Mouse (Mus musculus) cerebellum, adult (tissue): Measurements from ENCODE around the gene Cdc25b.
A peak's percentile ranks its signal among the peaks of the same experiment; 100 is the strongest.

Experiments used
- ATAC-seq: cut with Nextera tagmentation; 2 replicates; pipeline ENCODE4 v1.9.2; 2017; ENCODE audit warnings: mild to moderate bottlenecking, moderate library complexity, mixed read lengths; ENCODE audit not compliant: insufficient number of reproducible peaks, low FRiP score, low TSS enrichment

Gene Cdc25b

GRCm38 (mm10) chr2:131159938-131160581, 26.7 kb upstream of the Cdc25b start, which contains the start of gene 1700037H04Rik:
1700037H04Rik (minus strand) TSS chr2:131160081.
- peak; percentile 98 for ATAC-seq

- no peak for ATAC-seq
Observed at GRCm38 (mm10) chr2:131160671-131161111, 26.1 kb upstream of the Cdc25b start.

DNA sequence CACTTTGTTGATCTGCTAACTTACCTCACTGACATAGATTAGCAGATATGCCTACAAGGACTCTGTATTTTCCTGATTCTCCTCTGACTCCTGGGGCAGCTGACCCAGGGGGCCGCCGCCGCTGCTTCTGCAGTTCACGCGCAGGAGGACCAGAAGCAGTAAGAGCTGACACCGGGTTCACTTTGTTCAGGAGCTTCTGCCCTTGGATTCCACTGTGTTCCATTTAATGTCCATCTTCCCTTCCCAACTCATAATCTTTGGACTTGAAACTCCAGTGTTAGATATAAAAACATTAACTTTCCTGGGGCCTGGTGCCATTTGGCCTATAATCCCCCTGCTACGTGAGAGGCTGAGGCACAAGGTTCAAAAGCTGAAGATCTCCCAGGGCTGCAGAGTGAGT, 22.8 kb upstream of the Cdc25b start:
- no peak for ATAC-seq

- no peak for ATAC-seq
Observed at GRCm38 (mm10) chr2:131166172-131166571, 20.6 kb upstream of the Cdc25b start.

GRCm38 (mm10) chr2:131167984-131168383, 18.8 kb upstream of the Cdc25b start:
- ATAC-seq = no peak

DNA sequence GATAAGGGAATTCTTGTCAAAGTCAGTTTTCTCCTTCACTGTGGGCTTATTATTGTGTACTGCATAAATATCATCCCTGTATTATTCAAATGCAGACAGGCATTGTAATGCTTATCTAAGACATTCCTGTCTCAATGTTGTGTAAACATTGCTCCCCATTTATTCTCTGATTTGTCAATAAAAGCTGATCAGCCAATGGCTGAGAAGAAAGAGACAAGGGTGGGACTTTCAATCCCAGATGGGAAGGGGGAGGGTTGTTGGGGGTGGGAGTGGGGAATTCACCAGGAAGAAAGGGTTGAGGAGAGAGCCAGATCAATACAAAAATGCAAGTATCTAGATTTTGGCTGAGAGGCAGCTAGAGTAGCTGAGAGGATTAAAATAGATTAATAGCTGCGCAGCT, 17.8 kb upstream of the Cdc25b start:
- ATAC-seq = no peak

DNA sequence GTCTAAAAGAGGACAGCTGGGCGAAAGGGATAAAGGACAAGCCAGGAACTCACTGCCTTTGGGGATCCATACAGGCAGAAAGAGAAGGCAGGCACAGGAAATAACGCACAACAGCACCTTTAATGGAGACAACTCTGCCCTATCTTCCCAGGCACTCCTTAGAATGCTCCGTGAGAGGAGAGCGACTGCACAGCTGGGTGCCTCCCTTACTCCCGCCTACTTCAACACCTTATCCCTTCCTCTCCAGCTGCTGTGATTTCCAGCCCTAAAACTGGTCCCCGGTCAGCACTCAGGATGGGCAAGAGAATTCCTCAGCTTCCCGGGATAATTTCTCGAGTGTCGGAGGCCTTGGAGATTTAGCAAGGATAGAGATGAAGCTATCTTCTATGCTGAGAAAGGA, 15.8 kb upstream of the Cdc25b start:
- ATAC-seq = no peak

GRCm38 (mm10) chr2:131171401-131172104, 15.2 kb upstream of the Cdc25b start:
- no peak for ATAC-seq

DNA sequence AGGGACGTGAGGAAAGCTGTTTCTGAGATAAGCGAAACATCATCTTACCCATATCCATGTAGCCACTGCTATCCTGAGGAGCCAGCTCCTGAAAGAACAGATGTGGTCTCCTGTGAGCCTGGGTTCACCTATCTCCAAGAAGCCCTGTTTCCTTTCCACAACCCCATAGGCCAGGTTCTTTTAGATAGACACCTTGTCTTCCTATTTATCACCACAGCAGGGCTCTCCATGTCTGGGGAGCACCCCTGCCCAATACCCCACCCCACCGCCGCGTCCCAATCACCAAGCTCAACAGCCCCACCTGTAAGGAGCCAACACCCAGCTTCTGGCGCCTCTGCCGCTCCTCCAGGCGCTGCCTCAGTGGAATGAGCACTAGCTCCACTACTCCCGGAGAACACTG, 14.4 kb upstream of the Cdc25b start:
- no peak for ATAC-seq

DNA sequence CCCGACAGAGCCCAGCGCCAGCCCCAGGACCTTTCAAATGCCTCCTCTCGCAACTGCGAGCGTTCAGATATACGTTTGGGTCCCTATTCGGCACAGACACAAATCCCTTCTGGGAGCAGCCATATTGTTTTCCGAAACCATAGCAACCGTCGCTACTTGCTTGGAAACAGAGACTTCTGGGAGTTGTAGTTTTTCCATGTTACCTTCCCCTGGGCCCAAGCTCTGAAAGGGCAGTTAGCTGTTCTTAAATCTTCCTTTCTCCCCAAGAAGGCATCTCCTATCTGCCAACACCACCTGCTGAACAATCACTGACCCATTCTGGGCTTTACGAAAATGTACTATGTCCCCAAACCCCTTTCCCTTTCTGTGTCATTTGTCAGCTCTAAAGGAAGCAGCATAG, 12.0 kb upstream of the Cdc25b start:
- ATAC-seq = peak; percentile 75

DNA sequence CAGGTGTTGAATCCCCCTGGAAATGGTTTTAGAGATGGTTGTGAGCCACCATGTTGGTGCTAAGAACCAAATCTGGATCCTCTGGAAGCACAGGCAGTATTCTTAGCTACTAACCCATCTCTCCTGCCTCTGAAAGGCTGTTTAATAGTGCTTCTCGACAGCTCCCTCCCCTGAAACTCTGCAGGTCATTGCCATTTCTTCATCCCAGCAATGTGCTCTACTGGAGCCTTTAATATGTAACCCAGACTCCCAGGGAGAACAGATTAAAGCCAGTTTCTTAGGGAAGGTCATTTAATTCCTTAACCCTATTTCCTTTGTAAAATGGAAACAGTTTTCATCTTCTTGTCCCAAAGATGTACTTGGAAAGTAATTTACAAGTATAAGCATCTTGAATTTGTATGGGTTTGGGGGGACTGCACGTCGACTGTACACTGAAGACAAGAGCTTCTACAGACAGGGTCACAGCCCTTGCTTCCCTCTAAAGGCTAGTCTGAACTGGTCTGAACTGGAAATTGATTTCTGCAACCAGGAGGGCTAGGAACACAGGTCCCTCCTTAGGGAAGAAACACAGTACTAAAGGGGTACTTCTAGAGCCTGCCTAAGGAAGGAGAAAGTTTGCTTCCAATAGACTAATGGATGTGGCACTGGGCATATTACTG, 11.3 kb upstream of the Cdc25b start:
- no peak for ATAC-seq

DNA sequence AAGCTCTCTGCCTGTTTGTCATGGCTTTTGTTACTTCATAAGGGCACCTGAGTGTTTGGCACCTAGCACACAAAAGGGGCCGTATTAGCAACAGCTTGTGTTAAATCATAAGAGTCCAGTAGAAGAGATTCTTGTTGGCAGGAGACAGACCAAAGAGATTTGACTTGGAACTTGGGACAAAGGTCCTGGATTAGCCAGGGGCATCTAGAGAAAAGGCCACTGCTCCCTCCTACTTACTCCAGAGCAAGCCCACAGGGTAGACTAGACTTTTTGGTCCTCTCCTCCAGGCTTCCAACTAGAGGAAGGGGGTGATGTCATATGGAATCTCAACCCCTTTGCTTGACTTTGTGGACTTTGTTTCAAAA, 10.8 kb upstream of the Cdc25b start:
- no peak for ATAC-seq

GRCm38 (mm10) chr2:131176491-131176890, 10.3 kb upstream of the Cdc25b start:
- ATAC-seq = no peak

- no peak for ATAC-seq
Observed at GRCm38 (mm10) chr2:131177932-131178331, 8.8 kb upstream of the Cdc25b start.

GRCm38 (mm10) chr2:131178828-131179245, 7.9 kb upstream of the Cdc25b start:
- ATAC-seq = no peak

DNA sequence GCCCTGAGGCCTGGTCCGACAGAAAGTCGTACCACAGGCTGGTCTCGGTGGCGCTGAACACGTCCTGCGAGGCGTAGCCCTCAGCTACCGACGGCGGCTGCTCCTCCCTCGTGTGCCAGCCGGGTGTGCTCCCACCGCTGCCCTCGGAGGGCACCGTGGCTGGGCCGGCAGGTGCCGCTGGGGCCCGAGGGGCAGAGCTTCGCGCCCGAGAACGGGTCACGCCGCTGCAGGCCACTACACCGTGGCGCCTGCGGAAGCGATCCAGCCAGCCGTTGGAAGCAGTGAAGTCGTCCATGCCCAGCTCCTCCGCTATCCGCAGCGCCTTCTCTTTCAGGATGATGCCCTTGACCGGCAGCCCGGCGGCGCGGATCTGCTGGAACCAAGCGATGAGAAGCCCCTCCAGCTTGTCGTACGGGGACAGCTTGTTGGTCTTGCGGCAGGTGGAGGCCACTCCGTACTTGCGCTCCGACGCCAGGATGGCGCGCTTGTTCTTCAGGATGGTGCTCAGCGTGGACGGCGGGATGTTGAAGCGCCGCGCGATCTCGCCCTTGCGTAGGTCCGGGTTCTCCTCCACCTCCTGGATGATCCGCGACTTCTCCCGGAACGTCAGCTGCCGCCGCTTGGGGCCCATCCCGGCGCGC, 7.4 kb upstream of the Cdc25b start:
- ATAC-seq = peak; percentile 60

GRCm38 (mm10) chr2:131179990-131180587, 6.7 kb upstream of the Cdc25b start, which contains the start of gene Cenpb:
Cenpb (minus strand) TSS chr2:131180067.
- ATAC-seq = peak; percentile 70

DNA sequence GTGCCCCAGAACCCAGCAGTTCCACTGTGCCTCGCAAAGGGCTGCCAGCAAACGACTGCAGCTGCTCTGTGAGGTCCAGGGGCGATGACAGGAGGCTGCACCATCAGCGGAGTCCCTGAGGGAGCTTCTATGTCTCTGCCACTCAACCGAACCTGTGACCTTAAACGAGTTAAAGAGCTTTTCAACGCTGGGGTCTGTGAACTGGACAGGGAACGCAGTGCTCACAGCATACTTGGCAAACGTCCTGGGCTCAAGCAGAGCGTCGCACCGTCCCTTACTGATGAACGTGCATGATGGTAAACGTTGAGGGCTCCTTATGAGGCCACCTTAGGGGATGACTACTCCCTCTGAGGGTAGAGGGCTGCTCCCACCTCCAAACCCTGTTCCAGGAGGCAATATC, 406 bp upstream of the Cdc25b start:
- ATAC-seq = no peak

DNA sequence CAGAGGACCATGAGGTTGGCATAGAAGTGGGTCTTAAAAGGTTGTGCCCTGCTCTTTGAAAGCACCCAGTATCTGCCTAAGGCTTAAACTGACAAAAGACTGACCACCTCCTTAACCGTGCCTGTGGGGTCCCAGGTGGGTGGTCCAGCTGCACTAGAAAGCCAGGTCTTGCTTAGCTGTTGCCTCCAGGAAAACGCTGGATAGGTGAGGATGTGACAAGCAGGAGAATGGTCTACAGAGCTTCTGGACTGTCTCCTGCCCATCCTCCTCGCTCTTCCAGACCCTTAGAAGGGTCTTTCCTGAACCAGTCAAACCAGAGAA, 813 bp downstream of the Cdc25b start:
- no peak for ATAC-seq

DNA sequence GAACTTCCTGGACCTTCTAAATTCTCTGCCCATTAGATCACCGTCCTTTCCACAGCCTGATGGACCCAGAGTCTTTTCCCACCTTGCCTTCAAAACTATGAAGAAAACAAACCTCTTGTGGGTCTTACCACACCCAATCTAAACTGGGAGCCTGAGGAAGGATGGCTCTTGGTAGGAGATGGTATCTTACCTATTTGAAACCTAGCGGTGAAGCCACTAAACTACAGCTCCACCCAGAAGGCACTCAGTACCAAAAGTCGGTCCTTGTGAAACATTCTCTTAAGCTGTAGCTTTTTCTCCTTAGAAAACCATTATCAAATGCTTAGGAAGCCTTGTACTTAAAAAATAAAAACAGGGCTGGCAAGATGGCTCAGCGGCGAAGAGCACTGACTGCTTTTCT, 1.6 kb downstream of the Cdc25b start:
- no peak for ATAC-seq
